Mouse (Mus musculus) liver, embryonic 11.5 days (tissue): ENCODE measurements around the gene H2-Q2. TPM values are rescaled to one million over a fixed set of nuclear protein-coding genes. Genes with fewer than 3 reads are reported as not detected.
"Not testable (repeated sequence)": the region's sequence is repeated elsewhere in the genome, so short reads cannot be mapped to it uniquely, and the experiment has no call there.

Experiments used
- ATAC-seq: fragments of 200-750 bp; cut with Nextera tagmentation; replicated peaks from 2 replicates; pipeline ENCODE4 v1.8.0; 2017; ENCODE audit warnings: moderate number of reproducible peaks, mild to moderate bottlenecking, moderate TSS enrichment, moderate library complexity; ENCODE audit not compliant: low FRiP score
- DNase-seq: peaks from one replicate; pipeline ENCODE4 v3.0.0-alpha.2; 2017; ENCODE audit warnings: low spot score
- H3K27ac ChIP-seq: fragments of 300-500 bp; sonication (generic); 2 replicates; pipeline ENCODE4 v1.5.1; 2014; ENCODE audit warnings: mild to moderate bottlenecking, low read depth, low read length, control low read depth
- H3K27me3 ChIP-seq: fragments of 300-500 bp; sonication (generic); replicated peaks from 2 replicates; pipeline ENCODE4 v1.6.1; 2014; ENCODE audit warnings: low read length, mixed read lengths; ENCODE audit not compliant: control insufficient read depth, insufficient read depth
- H3K36me3 ChIP-seq: fragments of 300-500 bp; sonication (generic); 2 replicates; pipeline ENCODE4 v1.6.1; 2014; ENCODE audit warnings: mild to moderate bottlenecking, low read length, moderate library complexity, mixed read lengths; ENCODE audit not compliant: control insufficient read depth, insufficient read depth
- H3K4me1 ChIP-seq: fragments of 300-500 bp; sonication (generic); replicated peaks from 2 replicates; pipeline ENCODE4 v1.6.1; 2014; ENCODE audit warnings: low read length, mixed read lengths; ENCODE audit not compliant: control insufficient read depth, insufficient read depth
- H3K4me2 ChIP-seq: fragments of 300-500 bp; sonication (generic); 2 replicates; pipeline ENCODE4 v1.6.1; 2014; ENCODE audit warnings: mild to moderate bottlenecking, control low read depth, moderate library complexity
- H3K4me3 ChIP-seq: fragments of 300-500 bp; sonication (generic); 2 replicates; pipeline ENCODE4 v1.5.1; 2014; ENCODE audit warnings: low read depth, low read length, control low read depth
- H3K9ac ChIP-seq: fragments of 300-500 bp; sonication (generic); 2 replicates; pipeline ENCODE4 v1.6.1; 2014; ENCODE audit warnings: low read depth, low read length, control low read depth
- H3K9me3 ChIP-seq: fragments of 300-500 bp; sonication (generic); 2 replicates; pipeline ENCODE4 v1.6.1; 2016; ENCODE audit warnings: low read length, inconsistent platforms, mixed read lengths; ENCODE audit not compliant: control insufficient read depth
- WGBS: fragments of 180-500 bp; shearing (Covaris S2); extraction: QIAGEN DNeasy Blood & Tissue Kit; methylation state at CpG from one replicate; pipeline ENCODE4 v1.1.7; 2014; 5-methylcytosine and 5-hydroxymethylcytosine counted together
- polyA plus RNA-seq: library from polyadenylated mRNA; unstranded; fragments of >200 nt; fragmentation: Nextera tagmentation; extraction: Ambion mirVana; gene quantifications from 2 replicates; pipeline ENCODE4 v1.2.1, GENCODE M21; 2014

H2-Q2 gene
- 1.6 and 2.1 TPM in 2 replicates for polyA plus RNA-seq

GRCm38 (mm10) chr17:35342071-35342671 lies at the start of gene H2-Q2:
TSS of gene H2-Q2 (plus strand) at chr17:35342242.
- Histone ChIP-seq H3K9ac (0 out of 2 replicates have a peak within 1 kb of the TSS, but pooled peaks have one; percentile 30), H3K27me3 (peaks cover 30% of the 10 kb centered on the region), H3K27ac (no peak within 1 kb of the TSS), H3K9me3 (no peaks in the 10 kb centered on the region), H3K4me1 (peaks cover 3% of the 10 kb centered on the region; the same call in 1 of the 2 replicates), H3K4me3 (peak within 1 kb of the TSS; percentile 47), H3K36me3 (no peaks in the 10 kb centered on the region), H3K4me2 (peak within 1 kb of the TSS; percentile 65)
- no peak for ATAC-seq
- no peak for DNase-seq
- WGBS: 3% methylated on average over 40 of the region's 40 CpGs

GRCm38 (mm10) chr17:35295796-35296195 lies 46.2 kb upstream of the H2-Q2 start:
- H3K27ac ChIP-seq, H3K27me3 ChIP-seq, H3K4me1 ChIP-seq, H3K4me3 ChIP-seq, H3K9ac ChIP-seq, H3K9me3 ChIP-seq, H3K4me2 ChIP-seq, DNase-seq, ATAC-seq, H3K36me3 ChIP-seq: not testable (repeated sequence)
- WGBS: 2% methylated on average over 5 of the region's 5 CpGs

GRCm38 (mm10) chr17:35300261-35300945 lies 41.6 kb upstream of the H2-Q2 start:
- H3K27ac ChIP-seq, H3K4me3 ChIP-seq, H3K9me3 ChIP-seq, DNase-seq, H3K27me3 ChIP-seq, H3K36me3 ChIP-seq, H3K9ac ChIP-seq, ATAC-seq, H3K4me2 ChIP-seq, H3K4me1 ChIP-seq: not testable (repeated sequence)
- WGBS: 84% methylated on average over 7 of the region's 7 CpGs

- H3K4me2 ChIP-seq: peak overlapping the region; percentile 27
- 24% methylated on average over 13 of the region's 13 CpGs for WGBS
Observed at GRCm38 (mm10) chr17:35301645-35302258, 40.3 kb upstream of the H2-Q2 start.

GRCm38 (mm10) chr17:35303271-35303670 lies 38.8 kb upstream of the H2-Q2 start:
- H3K27me3 ChIP-seq: 0 out of 2 replicates have a peak, but pooled peaks cover 4% of the 10 kb centered on the region
- no peak overlapping the region for H3K4me2 ChIP-seq
- no peaks in the 10 kb centered on the region for H3K9me3 ChIP-seq
- no peaks in the 10 kb centered on the region for H3K36me3 ChIP-seq
- no peaks in the 10 kb centered on the region for H3K4me1 ChIP-seq
- WGBS: 86% methylated on average over 2 of the region's 2 CpGs
- no peak overlapping the region for H3K4me3 ChIP-seq
- DNase-seq: no peak
- H3K27ac ChIP-seq: no peak overlapping the region
- no peak overlapping the region for H3K9ac ChIP-seq
- no peak for ATAC-seq

More at GRCm38 (mm10) chr17:35301645-35302258, 40.3 kb upstream of the H2-Q2 start:
- DNase-seq: peak; percentile 75
- H3K9me3 ChIP-seq: no peaks in the 10 kb centered on the region
- no peak; the same call in 1 of the 2 replicates for ATAC-seq
- no peaks in the 10 kb centered on the region for H3K36me3 ChIP-seq
- no peak overlapping the region for H3K27ac ChIP-seq
- no peaks in the 10 kb centered on the region for H3K4me1 ChIP-seq
- no peak overlapping the region for H3K9ac ChIP-seq
- 0 out of 2 replicates have a peak, but pooled peaks cover 2% of the 10 kb centered on the region for H3K27me3 ChIP-seq
- no peak overlapping the region for H3K4me3 ChIP-seq

GRCm38 (mm10) chr17:35303756-35304350 lies 38.2 kb upstream of the H2-Q2 start:
- H3K27ac ChIP-seq: no peak overlapping the region
- H3K36me3 ChIP-seq: no peaks in the 10 kb centered on the region
- WGBS: 80% methylated on average over 10 of the region's 10 CpGs
- ATAC-seq (peak; percentile 31; the same call in 1 of the 2 replicates), DNase-seq (no peak)
- H3K4me2 ChIP-seq: no peak overlapping the region
- H3K9me3 ChIP-seq: no peaks in the 10 kb centered on the region
- 0 out of 2 replicates have a peak, but pooled peaks cover 4% of the 10 kb centered on the region for H3K27me3 ChIP-seq
- H3K9ac ChIP-seq: no peak overlapping the region
- H3K4me1 ChIP-seq: no peaks in the 10 kb centered on the region
- H3K4me3 ChIP-seq: no peak overlapping the region

- Histone ChIP-seq H3K4me1 (no peaks in the 10 kb centered on the region), H3K27me3 (0 out of 2 replicates have a peak, but pooled peaks cover 4% of the 10 kb centered on the region), H3K27ac (no peak overlapping the region), H3K4me2 (no peak overlapping the region), H3K9me3 (no peaks in the 10 kb centered on the region), H3K36me3 (no peaks in the 10 kb centered on the region), H3K9ac (no peak overlapping the region), H3K4me3 (no peak overlapping the region)
- no peak for DNase-seq
- WGBS: 63% methylated on average over 6 of the region's 6 CpGs
- no peak for ATAC-seq
Observed at GRCm38 (mm10) chr17:35304478-35304877, 37.6 kb upstream of the H2-Q2 start.

- H3K4me3 ChIP-seq, H3K9me3 ChIP-seq, H3K9ac ChIP-seq, H3K4me1 ChIP-seq, H3K36me3 ChIP-seq, H3K27ac ChIP-seq, DNase-seq, ATAC-seq, H3K4me2 ChIP-seq, H3K27me3 ChIP-seq: not testable (repeated sequence)
- WGBS: 69% methylated on average over 8 of the region's 8 CpGs
Observed at GRCm38 (mm10) chr17:35304921-35305320, 37.1 kb upstream of the H2-Q2 start.
